Mouse (Mus musculus): ENCODE measurements around the gene Pa2g4. TPM values are rescaled to one million over a fixed set of nuclear protein-coding genes. Genes with fewer than 3 reads are reported as not detected.
A peak's percentile ranks its signal among the peaks of the same experiment; 100 is the strongest.
"Not testable (repeated sequence)": the region's sequence is repeated elsewhere in the genome, so short reads cannot be mapped to it uniquely, and the experiment has no call there.

The Pa2g4 gene
- polyA plus RNA-seq, 1 experiment, result 69.2 TPM

DNA sequence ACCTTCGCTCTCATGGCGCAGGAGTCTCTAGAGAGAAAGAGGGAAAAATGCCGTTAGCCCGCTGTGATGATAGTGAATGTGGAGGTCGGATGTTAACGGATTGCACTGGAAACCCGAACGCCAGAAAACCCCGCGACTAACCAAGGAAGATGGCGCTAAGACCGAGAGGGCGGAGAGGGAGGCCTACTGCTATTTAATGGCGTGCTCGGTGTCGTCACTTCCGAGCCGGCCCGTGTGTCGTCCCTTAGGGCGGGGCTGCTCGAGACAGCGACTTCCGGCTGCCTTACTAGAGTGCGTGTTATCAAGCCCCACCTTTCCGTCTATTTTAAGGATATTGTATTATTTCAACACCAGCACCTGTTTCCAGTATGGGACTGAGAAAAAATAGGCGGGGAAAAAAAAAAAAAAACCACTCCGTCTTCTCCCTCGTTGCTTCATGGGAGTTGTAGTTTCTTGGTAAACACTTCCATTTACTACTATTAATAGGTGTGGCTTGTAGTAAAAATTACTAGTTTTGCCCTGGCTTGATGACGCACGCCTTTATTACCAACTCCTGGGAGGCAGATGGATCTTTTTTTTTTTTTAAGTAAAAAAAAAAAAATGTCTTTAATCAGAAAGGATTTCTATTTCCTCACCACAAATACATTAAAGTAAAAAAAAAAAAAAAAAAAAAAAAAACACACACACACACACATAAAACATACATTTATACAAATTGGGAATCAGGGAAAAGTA lies 16.7 kb downstream of the Pa2g4 start, which contains the start of gene Rpl41:
TSS of gene Rpl41 (minus strand) at position 359 of the 735 bp plus-strand sequence.
- Histone ChIP-seq H3K4me1 (ENCODE audit: control insufficient read depth, insufficient read depth, low read length) (peaks cover 3% of the 10 kb centered on the region; the same call in 1 of the 2 replicates), H3K27me3 (ENCODE audit: control insufficient read depth, insufficient read depth, low read length) (no peaks in the 10 kb centered on the region), H3K4me3 (replicated peaks; ENCODE audit: insufficient read depth, low read depth, low read length) (peak within 1 kb of the TSS; percentile 76), H3K27ac (ENCODE audit: insufficient read depth, low read length) (peak within 1 kb of the TSS; percentile 79)
- WGBS, result under 1% methylated on average over 31 of the region's 31 CpGs
- DNase-seq, result peak; percentile 92 to 97
- TF ChIP-seq CTCF (IDR thresholded peaks at IDR 0.05; ENCODE audit: borderline replicate concordance, insufficient read depth, low read depth, low read length), result no peak
- peak; percentile 97 for TF ChIP-seq POLR2A (IDR thresholded peaks at IDR 0.05; ENCODE audit: borderline replicate concordance, insufficient read depth, low read length)

DNA sequence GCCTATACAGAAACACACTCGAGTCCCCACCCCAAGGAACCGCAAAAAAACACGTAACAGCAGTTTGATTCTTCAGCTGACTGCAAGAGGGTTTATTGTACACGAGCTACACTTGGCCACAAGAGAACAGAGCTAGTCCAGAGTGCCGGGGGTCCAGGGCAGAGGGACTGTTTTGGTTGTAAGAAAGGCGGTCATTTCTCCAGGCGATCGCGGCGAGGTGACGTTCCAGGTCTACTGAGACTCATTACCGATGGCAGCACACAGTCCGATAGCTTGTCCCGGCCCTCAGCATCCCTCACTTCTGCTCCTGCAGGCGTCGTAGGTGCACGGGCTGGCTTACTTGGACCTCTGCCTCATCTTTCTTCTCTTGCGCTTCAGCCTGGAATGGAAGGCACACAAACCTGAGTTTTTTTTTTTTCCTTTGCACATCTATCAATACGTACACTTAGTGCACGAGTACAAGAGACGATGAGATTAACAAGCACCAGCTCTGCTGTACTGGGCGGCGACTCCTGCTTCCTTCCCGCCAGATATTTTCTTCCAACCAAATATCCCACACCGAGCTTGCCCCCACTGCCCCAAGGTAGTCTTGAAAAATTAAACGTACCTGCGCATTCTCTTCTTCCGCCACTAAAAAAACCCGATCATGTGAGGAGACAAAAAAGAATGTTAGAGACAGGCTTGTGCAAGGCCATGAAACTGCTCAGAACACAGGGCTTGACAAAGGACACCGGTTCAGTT lies 17.6 kb downstream of the Pa2g4 start:
- peak in 1 of 2 experiments; percentile 70 for DNase-seq
- under 1% methylated on average over 30 of the region's 30 CpGs for WGBS
- not testable (repeated sequence) for H3K4me1 ChIP-seq (ENCODE audit: control insufficient read depth, insufficient read depth, low read length); H3K27me3 ChIP-seq (ENCODE audit: control insufficient read depth, insufficient read depth, low read length)
- peak overlapping the region; percentile 36; the same call in 1 of the 2 replicates for H3K27ac ChIP-seq (ENCODE audit: insufficient read depth, low read length)
- H3K4me3 ChIP-seq (replicated peaks; ENCODE audit: insufficient read depth, low read depth, low read length), result peak overlapping the region; percentile 76

DNA sequence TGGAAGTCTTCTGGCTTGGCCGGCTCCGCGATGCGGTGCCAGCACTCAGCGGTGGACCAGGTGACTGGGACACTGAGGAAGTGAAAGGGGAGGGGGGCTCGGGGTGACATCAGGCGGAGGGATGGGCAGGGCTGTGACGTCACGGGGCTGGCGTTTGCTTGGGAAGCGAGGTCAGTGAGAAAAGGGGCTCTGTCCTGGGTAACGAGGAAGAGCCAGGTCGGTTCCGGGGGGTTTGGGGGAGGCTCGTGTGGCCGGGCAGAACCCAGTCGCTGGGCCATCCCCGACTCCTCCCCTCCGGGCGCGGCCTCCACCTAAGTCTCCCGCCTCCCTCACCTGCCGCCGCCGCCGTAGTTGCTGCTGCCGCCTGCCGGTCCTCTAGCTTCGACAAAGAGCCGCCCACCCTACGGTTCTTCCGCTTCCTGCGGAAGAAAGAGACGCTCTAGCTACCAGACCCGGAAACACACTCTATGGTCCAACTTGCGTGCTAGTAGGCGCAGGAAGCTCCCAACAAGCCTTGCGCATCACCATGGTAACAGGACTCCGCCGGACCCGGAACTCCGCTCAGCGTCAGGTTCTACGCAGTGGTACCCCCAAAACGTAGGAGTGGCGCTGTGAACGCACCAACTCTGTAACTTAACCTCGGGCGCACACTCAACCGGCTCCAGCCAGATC lies 18.3 kb downstream of the Pa2g4 start, which contains the start of gene Zc3h10:
TSS of gene Zc3h10 (minus strand) at position 414 of the 672 bp plus-strand sequence.
- H3K4me1 ChIP-seq (ENCODE audit: control insufficient read depth, insufficient read depth, low read length), result peaks cover 3% of the 10 kb centered on the region; the same call in 1 of the 2 replicates
- WGBS, result under 1% methylated on average over 50 of the region's 50 CpGs
- no peaks in the 10 kb centered on the region for H3K27me3 ChIP-seq (ENCODE audit: control insufficient read depth, insufficient read depth, low read length)
- TF ChIP-seq POLR2A (IDR thresholded peaks at IDR 0.05; ENCODE audit: borderline replicate concordance, insufficient read depth, low read length), result peak; percentile 68; the same call in 1 of the 2 replicates
- no peak; the same call in 1 of the 2 replicates for TF ChIP-seq CTCF (IDR thresholded peaks at IDR 0.05; ENCODE audit: borderline replicate concordance, insufficient read depth, low read depth, low read length)
- peak within 1 kb of the TSS; percentile 79 for H3K4me3 ChIP-seq (replicated peaks; ENCODE audit: insufficient read depth, low read depth, low read length)
- peak; percentile 94 to 98 for DNase-seq
- H3K27ac ChIP-seq (ENCODE audit: insufficient read depth, low read length), result peak within 1 kb of the TSS; percentile 55

DNA sequence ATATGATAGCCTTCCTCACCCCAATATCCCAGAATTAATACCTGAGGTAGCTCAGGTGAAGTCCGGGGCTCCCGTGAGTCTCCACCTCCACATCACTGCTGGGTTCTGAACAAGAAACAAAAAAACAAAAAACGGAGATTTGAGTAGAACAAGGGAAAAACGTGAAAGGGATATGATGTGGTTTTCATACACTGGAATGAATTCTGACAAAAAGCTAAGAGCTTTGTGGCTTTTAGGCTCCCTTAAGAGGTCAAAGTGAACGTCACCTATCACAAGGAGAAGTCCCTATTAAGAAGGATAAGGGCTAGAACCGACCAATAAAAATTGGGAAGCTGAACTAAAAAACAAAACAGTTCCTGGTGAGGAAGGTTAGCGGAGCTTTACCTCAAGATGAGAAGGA lies 19.0 kb downstream of the Pa2g4 start:
- 12% methylated on average over 7 of the region's 7 CpGs for WGBS
- DNase-seq, result no peak
- H3K27me3 ChIP-seq (ENCODE audit: control insufficient read depth, insufficient read depth, low read length), result no peaks in the 10 kb centered on the region
- H3K4me3 ChIP-seq (replicated peaks; ENCODE audit: insufficient read depth, low read depth, low read length), result peak overlapping the region; percentile 79
- TF ChIP-seq CTCF (IDR thresholded peaks at IDR 0.05; ENCODE audit: borderline replicate concordance, insufficient read depth, low read depth, low read length) (no peak), POLR2A (IDR thresholded peaks at IDR 0.05; ENCODE audit: borderline replicate concordance, insufficient read depth, low read length) (no peak)
- H3K27ac ChIP-seq (ENCODE audit: insufficient read depth, low read length), result peak overlapping the region; percentile 55
- H3K4me1 ChIP-seq (ENCODE audit: control insufficient read depth, insufficient read depth, low read length), result peaks cover 3% of the 10 kb centered on the region; the same call in 1 of the 2 replicates

DNA sequence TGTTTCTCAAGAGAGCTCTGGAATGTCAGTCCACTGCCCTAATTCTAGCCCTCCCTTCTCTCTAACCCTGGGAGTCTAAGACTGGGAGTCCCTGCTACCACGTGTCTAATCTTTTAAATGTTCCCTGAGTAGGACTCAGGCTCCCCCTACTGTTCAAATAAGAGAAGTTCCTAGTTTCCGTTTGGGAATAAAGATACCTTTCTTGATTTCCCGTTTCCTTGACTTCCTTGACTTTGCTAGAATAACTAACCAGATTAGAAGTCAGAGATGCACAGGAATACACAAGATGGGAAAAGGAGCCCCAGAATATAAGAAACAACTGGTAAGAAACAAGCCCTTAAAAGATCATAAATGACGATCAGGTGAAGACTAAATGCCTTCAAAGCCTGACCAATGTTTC lies 19.4 kb downstream of the Pa2g4 start:
- Histone ChIP-seq H3K4me3 (replicated peaks; ENCODE audit: insufficient read depth, low read depth, low read length) (peak overlapping the region; percentile 79), H3K27me3 (ENCODE audit: control insufficient read depth, insufficient read depth, low read length) (no peaks in the 10 kb centered on the region), H3K27ac (ENCODE audit: insufficient read depth, low read length) (no peak overlapping the region), H3K4me1 (ENCODE audit: control insufficient read depth, insufficient read depth, low read length) (peaks cover 3% of the 10 kb centered on the region; the same call in 1 of the 2 replicates)
- 8% methylated on average over 4 of the region's 4 CpGs for WGBS
- DNase-seq, result peak in 1 of 2 experiments; percentile 54
- TF ChIP-seq POLR2A (IDR thresholded peaks at IDR 0.05; ENCODE audit: borderline replicate concordance, insufficient read depth, low read length), result no peak
- peak; percentile 38; the same call in 1 of the 2 replicates for TF ChIP-seq CTCF (IDR thresholded peaks at IDR 0.05; ENCODE audit: borderline replicate concordance, insufficient read depth, low read depth, low read length)

DNA sequence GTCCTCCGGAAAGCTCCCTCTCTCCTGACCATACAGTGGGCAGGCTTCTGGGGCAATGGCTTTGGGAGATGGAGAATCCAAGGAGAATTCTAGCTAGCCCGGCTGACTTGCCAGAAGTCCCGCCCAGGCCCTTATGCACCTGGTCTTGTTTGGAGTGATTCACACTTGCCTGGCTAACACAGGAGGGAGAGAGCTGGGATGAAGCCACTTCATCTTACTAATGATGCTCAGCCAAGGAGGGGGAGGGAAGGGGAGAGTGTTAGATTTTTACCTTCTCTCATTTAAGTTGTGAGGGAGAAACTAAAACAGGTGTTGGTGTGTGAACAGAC lies 20.3 kb downstream of the Pa2g4 start:
- no peak overlapping the region for H3K4me3 ChIP-seq (replicated peaks; ENCODE audit: insufficient read depth, low read depth, low read length)
- no peak for DNase-seq
- H3K27me3 ChIP-seq (ENCODE audit: control insufficient read depth, insufficient read depth, low read length), result no peaks in the 10 kb centered on the region
- no peak overlapping the region for H3K27ac ChIP-seq (ENCODE audit: insufficient read depth, low read length)
- WGBS, result 83% methylated on average over 3 of the region's 3 CpGs
- no peak for TF ChIP-seq CTCF (IDR thresholded peaks at IDR 0.05; ENCODE audit: borderline replicate concordance, insufficient read depth, low read depth, low read length)
- TF ChIP-seq POLR2A (IDR thresholded peaks at IDR 0.05; ENCODE audit: borderline replicate concordance, insufficient read depth, low read length), result no peak
- peaks cover 3% of the 10 kb centered on the region; the same call in 1 of the 2 replicates for H3K4me1 ChIP-seq (ENCODE audit: control insufficient read depth, insufficient read depth, low read length)

DNA sequence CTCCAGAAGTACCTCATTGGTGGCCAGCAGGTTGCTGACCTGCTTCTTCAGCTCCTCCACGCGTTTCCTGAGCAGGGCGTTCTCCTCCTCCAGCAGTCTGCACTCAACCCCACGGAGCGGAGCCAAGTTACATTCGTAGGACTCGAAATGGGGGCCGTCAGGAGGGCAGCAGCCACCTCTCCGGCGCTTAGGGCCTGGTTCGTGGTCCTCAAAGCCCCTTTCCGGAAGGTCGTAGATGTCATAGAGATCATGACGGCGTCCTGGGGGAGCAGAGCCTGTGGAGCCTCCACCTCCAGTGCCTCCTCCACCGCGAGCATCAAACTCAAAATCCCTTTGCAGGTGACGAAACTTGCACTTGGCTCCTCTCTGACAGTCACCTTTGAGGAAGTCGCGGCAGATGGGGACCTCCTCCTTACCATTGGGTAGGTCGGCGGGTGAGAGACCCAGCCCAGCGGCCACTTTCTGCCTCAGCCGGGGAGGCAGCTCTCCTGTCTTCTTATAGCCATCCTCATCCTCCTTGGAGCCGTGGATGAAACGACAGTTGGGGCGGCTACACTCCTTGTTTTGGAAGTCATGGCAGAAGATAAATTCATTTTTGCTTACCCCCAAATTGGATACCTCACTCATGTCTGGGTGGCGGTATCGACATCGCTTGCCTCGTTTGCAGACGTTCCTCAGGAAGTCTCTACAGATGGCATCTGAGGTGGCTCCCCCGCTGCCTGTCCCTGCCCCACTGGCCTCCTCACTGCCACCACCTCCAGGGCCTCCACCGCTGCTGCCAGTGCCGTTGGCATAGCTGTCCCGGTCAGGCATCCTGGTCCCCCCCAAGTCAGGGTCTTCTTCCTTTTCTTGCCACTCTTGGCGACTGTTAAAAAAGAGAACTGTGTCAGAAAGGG lies 20.9 kb downstream of the Pa2g4 start:
- WGBS, result 91% methylated on average over 37 of the region's 37 CpGs
- H3K4me3 ChIP-seq (replicated peaks; ENCODE audit: insufficient read depth, low read depth, low read length), result no peak overlapping the region

More for the DNA sequence above, 20.9 kb downstream of the Pa2g4 start:
- H3K27me3 ChIP-seq (ENCODE audit: control insufficient read depth, insufficient read depth, low read length), result no peaks in the 10 kb centered on the region
- TF ChIP-seq CTCF (IDR thresholded peaks at IDR 0.05; ENCODE audit: borderline replicate concordance, insufficient read depth, low read depth, low read length), result no peak
- peak in 1 of 2 experiments; percentile 29 for DNase-seq
- H3K27ac ChIP-seq (ENCODE audit: insufficient read depth, low read length), result no peak overlapping the region
- peaks cover 3% of the 10 kb centered on the region; the same call in 1 of the 2 replicates for H3K4me1 ChIP-seq (ENCODE audit: control insufficient read depth, insufficient read depth, low read length)

Measured in cerebellum, adult 2 months (tissue).